Mouse (Mus musculus): ENCODE measurements around the gene Eif1b. TPM values are rescaled to one million over a fixed set of nuclear protein-coding genes. Genes with fewer than 3 reads are reported as not detected.

The Eif1b gene
- 149 and 176 TPM in 2 replicates for polyA plus RNA-seq (2012; rRNA removed)

DNA sequence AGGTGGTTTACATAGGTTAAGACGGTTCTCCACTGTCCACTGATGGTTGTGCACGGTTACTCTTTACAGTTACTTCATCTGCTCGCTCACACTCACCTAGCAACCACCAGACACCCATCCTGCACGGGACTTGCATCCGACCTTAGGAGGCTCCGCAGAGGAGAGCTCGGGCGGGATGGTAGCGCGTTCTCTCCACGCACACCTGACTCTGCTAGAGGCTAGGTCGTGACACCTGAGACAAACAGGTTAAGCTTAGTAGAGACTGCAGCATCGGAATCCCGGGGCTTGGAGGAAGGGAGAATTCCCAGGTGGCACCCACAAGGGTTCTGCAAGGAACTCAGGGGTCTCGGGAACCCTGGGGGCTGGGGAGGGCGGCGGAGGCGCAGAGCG lies at the start of gene Eif1b:
TSS of gene Eif1b (plus strand) at position 223 of the 390 bp plus-strand sequence.

GRCm38 (mm10) chr9:120539662-120540251 lies 47.7 kb downstream of the Eif1b start, which contains the start of gene Entpd3:
Gene Entpd3, plus strand, starts transcription at chr9:120539818.

Other genes with a start within 250 kb of the Eif1b start
- gene Myrip, start 190.7 kb upstream of the Eif1b start, polyA plus RNA-seq (2012; rRNA removed) = 4.4 and 5.8 TPM in 2 replicates
- 2.5 and 4.1 TPM in 2 replicates for gene Entpd3, start 47.6 kb downstream of the Eif1b start, polyA plus RNA-seq (2012; rRNA removed)
- 753 and 803 TPM in 2 replicates for gene Rpl14, start 79.2 kb downstream of the Eif1b start, polyA plus RNA-seq (2012; rRNA removed)